Mouse (Mus musculus): Measurements from ENCODE around the gene Fam20b. TPM values are rescaled to one million over a fixed set of nuclear protein-coding genes. Genes with fewer than 3 reads are reported as not detected.

Fam20b gene
- polyA plus RNA-seq, 1 experiment from 2014 or later, result 17.5 TPM

- DNase-seq (ENCODE audit: extremely low spot score, low spot score), result peak; percentile 10
- Histone ChIP-seq H3K36me3 (replicated peaks) (peaks cover 72% of the 10 kb centered on the region), H3K27ac (no peak overlapping the region), H3K9me3 (no peaks in the 10 kb centered on the region), H3K4me3 (no peak overlapping the region), H3K27me3 (ENCODE audit: poor library complexity, severe bottlenecking) (no peaks in the 10 kb centered on the region), H3K4me1 (peaks cover 36% of the 10 kb centered on the region)
- 81% methylated on average over 4 of the region's 4 CpGs for WGBS
These were observed 78.3 kb downstream of the Fam20b start for GRCm38 (mm10) chr1:156640577-156640976.

DNA sequence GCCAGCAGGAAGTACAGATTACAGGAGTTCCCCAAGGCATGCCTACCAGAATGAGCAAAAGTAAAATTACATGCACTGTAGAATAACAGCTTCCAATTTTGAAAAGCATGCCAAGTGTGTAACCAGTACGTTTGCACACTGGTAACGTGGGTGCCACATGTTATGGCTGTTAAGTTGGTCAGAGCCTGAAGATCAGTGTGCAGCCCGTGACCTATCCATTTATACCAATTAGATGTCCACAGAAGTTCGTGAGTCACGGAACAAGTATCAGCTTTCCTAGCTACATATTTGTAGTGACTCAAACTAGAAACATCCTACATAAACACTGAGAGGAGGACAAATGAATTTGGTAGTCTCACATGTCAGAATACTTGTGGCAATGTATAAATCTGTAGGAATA is 79.4 kb downstream of the Fam20b start:
- no peaks in the 10 kb centered on the region for H3K9me3 ChIP-seq
- H3K4me3 ChIP-seq, result no peak overlapping the region
- H3K27ac ChIP-seq, result no peak overlapping the region
- peaks cover 25% of the 10 kb centered on the region for H3K4me1 ChIP-seq
- H3K36me3 ChIP-seq (replicated peaks), result peaks cover 84% of the 10 kb centered on the region
- no peak for DNase-seq (ENCODE audit: extremely low spot score, low spot score)
- WGBS, result 93% methylated on average over 5 of the region's 5 CpGs
- H3K27me3 ChIP-seq (ENCODE audit: poor library complexity, severe bottlenecking), result no peaks in the 10 kb centered on the region

DNA sequence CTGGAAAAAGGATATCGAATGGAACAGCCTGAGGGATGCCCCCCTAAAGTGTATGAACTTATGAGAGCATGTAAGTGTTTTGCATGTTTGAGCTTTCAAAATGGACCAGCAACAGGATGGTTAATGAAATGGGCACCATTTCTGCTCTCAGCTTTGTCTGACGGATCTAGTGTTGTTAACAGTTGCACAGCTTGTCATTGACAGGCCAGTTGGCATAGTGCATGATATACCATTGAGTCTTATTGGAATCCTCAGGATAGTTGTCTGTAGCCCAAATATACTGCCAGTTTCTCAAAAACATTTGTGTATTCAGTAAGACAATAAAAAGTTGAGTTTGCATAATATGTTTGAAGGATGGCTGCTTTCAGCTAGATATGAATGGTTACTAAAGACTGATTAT is 83.7 kb downstream of the Fam20b start:
- Histone ChIP-seq H3K4me1 (no peaks in the 10 kb centered on the region), H3K9me3 (no peaks in the 10 kb centered on the region), H3K27ac (no peak overlapping the region), H3K36me3 (replicated peaks) (peaks cover 91% of the 10 kb centered on the region), H3K27me3 (ENCODE audit: poor library complexity, severe bottlenecking) (no peaks in the 10 kb centered on the region), H3K4me3 (no peak overlapping the region)
- DNase-seq (ENCODE audit: extremely low spot score, low spot score), result no peak
- WGBS, result 82% methylated on average over 2 of the region's 2 CpGs

GRCm38 (mm10) chr1:156633095-156633494 is 85.8 kb downstream of the Fam20b start:
- Histone ChIP-seq H3K36me3 (replicated peaks) (peaks cover 88% of the 10 kb centered on the region), H3K27ac (no peak overlapping the region), H3K4me1 (no peaks in the 10 kb centered on the region), H3K4me3 (no peak overlapping the region), H3K9me3 (no peaks in the 10 kb centered on the region), H3K27me3 (ENCODE audit: poor library complexity, severe bottlenecking) (no peaks in the 10 kb centered on the region)
- no peak for DNase-seq (ENCODE audit: extremely low spot score, low spot score)
- 81% methylated on average over 10 of the region's 10 CpGs for WGBS

GRCm38 (mm10) chr1:156630965-156631364 is 87.9 kb downstream of the Fam20b start:
- H3K36me3 ChIP-seq (replicated peaks), result peaks cover 79% of the 10 kb centered on the region
- H3K9me3 ChIP-seq, result no peaks in the 10 kb centered on the region
- H3K27ac ChIP-seq, result no peak overlapping the region
- H3K4me1 ChIP-seq, result no peaks in the 10 kb centered on the region
- H3K4me3 ChIP-seq, result no peak overlapping the region
- no peaks in the 10 kb centered on the region for H3K27me3 ChIP-seq (ENCODE audit: poor library complexity, severe bottlenecking)
- no peak for DNase-seq (ENCODE audit: extremely low spot score, low spot score)

DNA sequence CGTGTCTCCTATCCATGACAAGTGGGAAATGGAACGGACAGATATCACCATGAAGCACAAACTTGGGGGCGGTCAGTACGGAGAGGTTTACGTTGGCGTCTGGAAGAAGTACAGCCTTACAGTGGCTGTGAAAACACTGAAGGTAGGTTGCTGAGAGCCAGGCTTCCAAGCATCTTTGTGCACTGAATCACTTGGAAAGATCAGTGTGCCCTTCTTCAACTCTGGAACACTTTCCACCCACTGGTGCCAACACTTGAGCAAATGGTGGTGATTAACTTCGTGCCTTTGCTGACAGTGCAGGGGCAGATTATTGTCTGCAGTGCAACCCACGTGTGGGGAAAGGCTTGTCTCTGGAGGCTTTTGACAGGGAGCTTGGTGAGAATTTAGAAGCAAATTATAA is 88.9 kb downstream of the Fam20b start:
- DNase-seq (ENCODE audit: extremely low spot score, low spot score), result no peak
- H3K27ac ChIP-seq, result no peak overlapping the region
- H3K4me3 ChIP-seq, result no peak overlapping the region
- no peaks in the 10 kb centered on the region for H3K4me1 ChIP-seq
- H3K9me3 ChIP-seq, result no peaks in the 10 kb centered on the region
- peaks cover 79% of the 10 kb centered on the region for H3K36me3 ChIP-seq (replicated peaks)
- 93% methylated on average over 8 of the region's 8 CpGs for WGBS
- H3K27me3 ChIP-seq (ENCODE audit: poor library complexity, severe bottlenecking), result no peaks in the 10 kb centered on the region

Other genes with a start within 250 kb of the Fam20b start
- gene Soat1, start 244.8 kb downstream of the Fam20b start, polyA plus RNA-seq (2016; fragmentation: Nextera tagmentation; extraction: Ambion mirVana), result 30.9 and 34.1 TPM in 2 replicates
- 0.20 and 0.56 TPM in 2 replicates for gene Gm10031, start 195.1 kb downstream of the Fam20b start, polyA plus RNA-seq (2016; fragmentation: Nextera tagmentation; extraction: Ambion mirVana)
- gene Abl2, start 160.3 kb downstream of the Fam20b start, polyA plus RNA-seq (2016; fragmentation: Nextera tagmentation; extraction: Ambion mirVana), result 4.8 and 5.0 TPM in 2 replicates
- gene Tor3a, start 44.7 kb downstream of the Fam20b start, polyA plus RNA-seq (2016; fragmentation: Nextera tagmentation; extraction: Ambion mirVana), result 5.4 and 6.2 TPM in 2 replicates
- gene Angptl1, start 119.5 kb upstream of the Fam20b start, polyA plus RNA-seq (2016; fragmentation: Nextera tagmentation; extraction: Ambion mirVana), result 1.7 and 2.2 TPM in 2 replicates
- gene Ralgps2, start 220.5 kb upstream of the Fam20b start, polyA plus RNA-seq (2016; fragmentation: Nextera tagmentation; extraction: Ambion mirVana), result 84.4 and 86.5 TPM in 2 replicates

Measured in forebrain, embryonic 10.5 days (tissue).